Mouse (Mus musculus): Measurements from ENCODE around the gene Gm6377.

Gm6377 gene

GRCm38 (mm10) chrX:109196468-109196867, at the start of gene Gm6377:
Gene Gm6377, plus strand, starts transcription at chrX:109196756.
- no peak for DNase-seq

GRCm38 (mm10) chrX:109147108-109147507, 49.4 kb upstream of the Gm6377 start:
- no peak for DNase-seq

- no peak for DNase-seq
Observed at GRCm38 (mm10) chrX:109151228-109151627, 45.3 kb upstream of the Gm6377 start.

- no peak for DNase-seq
Observed at GRCm38 (mm10) chrX:109160326-109160725, 36.2 kb upstream of the Gm6377 start.

- no peak for DNase-seq
Observed at GRCm38 (mm10) chrX:109160901-109161300, 35.7 kb upstream of the Gm6377 start.

- no peak for DNase-seq
Observed at GRCm38 (mm10) chrX:109175038-109175437, 21.5 kb upstream of the Gm6377 start.

GRCm38 (mm10) chrX:109175470-109175869, 21.1 kb upstream of the Gm6377 start:
- DNase-seq = no peak

GRCm38 (mm10) chrX:109184706-109185478, 11.7 kb upstream of the Gm6377 start:
- DNase-seq = no peak

GRCm38 (mm10) chrX:109189607-109190006, 6.9 kb upstream of the Gm6377 start:
- no peak for DNase-seq

GRCm38 (mm10) chrX:109190969-109191368, 5.6 kb upstream of the Gm6377 start:
- DNase-seq = peak; percentile 31

- no peak for DNase-seq
Observed at GRCm38 (mm10) chrX:109191436-109191835, 5.1 kb upstream of the Gm6377 start.

- DNase-seq = no peak
Observed at GRCm38 (mm10) chrX:109207843-109208242, 11.3 kb downstream of the Gm6377 start.

- DNase-seq = no peak
Observed at GRCm38 (mm10) chrX:109228720-109229119, 32.2 kb downstream of the Gm6377 start.

- no peak for DNase-seq
Observed at GRCm38 (mm10) chrX:109235383-109236036, 39.0 kb downstream of the Gm6377 start.

- no peak for DNase-seq
Observed at GRCm38 (mm10) chrX:109238163-109238562, 41.6 kb downstream of the Gm6377 start.
